In the genomic region with DNA sequence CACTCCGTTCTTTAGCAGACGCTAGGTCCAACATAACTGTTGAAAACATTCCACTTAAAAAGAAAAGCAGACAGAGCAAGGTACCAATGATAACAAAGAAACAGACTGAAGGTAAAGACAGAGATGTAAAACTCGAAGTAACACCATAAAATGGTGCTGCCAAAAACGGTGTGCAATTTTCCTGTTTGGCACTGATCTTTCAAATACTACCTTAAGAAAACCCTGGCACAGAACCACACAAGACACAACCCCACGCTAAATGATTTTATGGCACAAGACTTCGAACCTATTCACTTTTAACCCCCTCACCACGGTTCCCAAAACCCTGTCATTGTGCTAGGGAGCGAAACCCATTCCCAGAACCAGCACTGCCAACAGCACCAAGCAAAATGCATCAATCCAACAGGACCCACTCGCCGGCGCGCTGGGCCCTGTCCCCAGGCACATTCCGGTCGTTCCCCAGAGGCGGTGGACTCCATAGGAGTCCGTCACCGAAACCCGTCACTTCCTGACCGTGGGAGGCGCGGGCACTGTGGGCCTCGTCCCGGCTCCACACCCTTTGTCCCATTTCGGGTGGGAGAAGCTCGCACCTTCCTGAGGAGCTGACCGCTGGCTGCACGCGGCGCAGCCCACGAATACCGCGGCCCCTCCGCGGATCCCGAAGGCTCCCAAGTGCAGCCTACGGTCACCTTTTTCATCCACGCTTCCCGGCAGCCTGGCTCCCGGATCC, we compare ENCODE assay signal across 8 mouse cellular contexts. TPM values are rescaled to one million over a fixed set of nuclear protein-coding genes. Genes with fewer than 3 reads are reported as not detected.
DNase-seq lines count a peak whose midpoint lies in the region; ATAC-seq and TF ChIP-seq lines count a peak whose summit lies in the region.

No protein-coding gene starts in this region.

- under 1% methylated on average over 39 of the region's 39 CpGs for WGBS in intestine, embryonic 16.5 days
- whole genome bisulfite sequencing in limb, embryonic 15.5 days: under 1% methylated on average over 39 of the region's 39 CpGs
- 0% methylated on average over 39 of the region's 39 CpGs for WGBS in thymus, adult 2 months

- peak overlapping the region; percentile 94 for H3K9ac ChIP-seq in intestine, embryonic 16.5 days (ENCODE audit: low read depth, low read length)
- peak overlapping the region; percentile 86 for H3K9ac ChIP-seq in limb, embryonic 15.5 days

- no peak for TF ChIP-seq CTCF in thymus, adult 2 months (IDR thresholded peaks at IDR 0.05; ENCODE audit: borderline replicate concordance, control insufficient read depth, extremely low read depth, insufficient read depth, low read length, poor library complexity)

- H3K9me3 ChIP-seq in intestine, embryonic 16.5 days (ENCODE audit: control insufficient read depth, low read length): no peaks in the 10 kb centered on the region
- no peaks in the 10 kb centered on the region for H3K9me3 ChIP-seq in limb, embryonic 15.5 days

- peak overlapping the region; percentile 67 for H3ac ChIP-seq in myocyte (ENCODE audit: control insufficient read depth, insufficient read length)

- H3K27ac ChIP-seq in intestine, embryonic 16.5 days (ENCODE audit: low read length): peak overlapping the region; percentile 81
- peak overlapping the region; percentile 86 for H3K27ac ChIP-seq in limb, embryonic 15.5 days
- H3K27ac ChIP-seq in thymus, adult 2 months (ENCODE audit: control insufficient read depth, insufficient read depth, low read length): no peak overlapping the region

- H3K27me3 ChIP-seq in intestine, embryonic 16.5 days (replicated peaks; ENCODE audit: control insufficient read depth, insufficient read depth, low read length): no peaks in the 10 kb centered on the region
- no peaks in the 10 kb centered on the region for H3K27me3 ChIP-seq in limb, embryonic 15.5 days
- H3K27me3 ChIP-seq in myocyte (ENCODE audit: control insufficient read depth, insufficient read depth, insufficient read length): no peaks in the 10 kb centered on the region
- no peaks in the 10 kb centered on the region for H3K27me3 ChIP-seq in thymus, adult 2 months (ENCODE audit: control insufficient read depth, insufficient read depth, low read length)

- H3K4me2 ChIP-seq in intestine, embryonic 16.5 days (ENCODE audit: low read depth, low read length): peak overlapping the region; percentile 70
- H3K4me2 ChIP-seq in limb, embryonic 15.5 days: peak overlapping the region; percentile 89
- peak overlapping the region; percentile 93 for H3K4me2 ChIP-seq in myocyte (ENCODE audit: low read depth)

- peaks cover 9% of the 10 kb centered on the region for H3K4me1 ChIP-seq in intestine, embryonic 16.5 days (ENCODE audit: control insufficient read depth, insufficient read depth, low read length)
- H3K4me1 ChIP-seq in limb, embryonic 15.5 days: peaks cover 19% of the 10 kb centered on the region
- H3K4me1 ChIP-seq in thymus, adult 2 months (replicated peaks; ENCODE audit: control insufficient read depth, insufficient read depth, low read length): no peaks in the 10 kb centered on the region; the same call in 1 of the 2 replicates

- DNase-seq in thymus, adult 18-20 months: peak; percentile 27 to 40
- DNase-seq in thymus, postnatal 36 days: no peak
- DNase-seq in embryo, embryonic 10.5 days (ENCODE audit: low spot score): peak; percentile 58
- DNase-seq in gastrocnemius, postnatal 10 days: peak; percentile 45
- peak; percentile 30 for DNase-seq in thymus, adult 2 months

- H3K4me3 ChIP-seq in intestine, embryonic 16.5 days (ENCODE audit: low read length): peak overlapping the region; percentile 99
- peak overlapping the region; percentile 100 for H3K4me3 ChIP-seq in limb, embryonic 15.5 days
- H3K4me3 ChIP-seq in myocyte: peak overlapping the region; percentile 82
- peak overlapping the region; percentile 58 for H3K4me3 ChIP-seq in thymus, adult 2 months (ENCODE audit: control insufficient read depth, insufficient read depth, low read length)

- no peak for TF ChIP-seq POLR2A in myocyte (IDR thresholded peaks at IDR 0.05; ENCODE audit: insufficient read length, low read depth)
- no peak for TF ChIP-seq POLR2A in thymus, adult 2 months (IDR thresholded peaks at IDR 0.05; ENCODE audit: control insufficient read depth, extremely low read depth, insufficient read depth, low read length, poor library complexity)

- H3K79me2 ChIP-seq in myocyte (ENCODE audit: control insufficient read depth, insufficient read depth): peaks cover 52% of the 10 kb centered on the region

- ATAC-seq in intestine, embryonic 16.5 days: peak; percentile 13; the same call in 1 of the 2 replicates
- ATAC-seq in limb, embryonic 15.5 days (ENCODE audit: insufficient number of reproducible peaks, low FRiP score, low TSS enrichment, low read depth): no peak

- H3K36me3 ChIP-seq in intestine, embryonic 16.5 days (ENCODE audit: control insufficient read depth, insufficient read depth, low read length): 0 out of 2 replicates have a peak, but pooled peaks cover 10% of the 10 kb centered on the region
- H3K36me3 ChIP-seq in limb, embryonic 15.5 days: peaks cover 22% of the 10 kb centered on the region
- no peaks in the 10 kb centered on the region for H3K36me3 ChIP-seq in myocyte (ENCODE audit: control insufficient read depth, insufficient read depth)
- peaks cover 9% of the 10 kb centered on the region; the same call in 1 of the 2 replicates for H3K36me3 ChIP-seq in thymus, adult 2 months (ENCODE audit: control insufficient read depth, insufficient read depth, low read length)

TF ChIP-seq in myocyte, 11 proteins besides CTCF, POLR2A, EP300 and RAD21:
- TF ChIP-seq E2F4 (IDR thresholded peaks at IDR 0.05; ENCODE audit: insufficient read depth): no peak
- TF ChIP-seq SRF (IDR thresholded peaks at IDR 0.05; ENCODE audit: control insufficient read depth, insufficient read length, low read depth): no peak
- no peak for TF ChIP-seq TCF3 (IDR thresholded peaks at IDR 0.05; ENCODE audit: insufficient read length, low read depth)
- no peak for TF ChIP-seq MYOG (IDR thresholded peaks at IDR 0.05; ENCODE audit: control insufficient read depth in 1 of 3, insufficient read depth in 1 of 3, insufficient read length in 2 of 3, low read depth in 2 of 3)
- TF ChIP-seq USF1 (IDR thresholded peaks at IDR 0.05; ENCODE audit: low read depth): no peak
- no peak for TF ChIP-seq MAX (IDR thresholded peaks at IDR 0.05; ENCODE audit: low read depth)
- TF ChIP-seq MYOD1 (IDR thresholded peaks at IDR 0.05; ENCODE audit: control insufficient read depth in 1 of 3, insufficient read length in 2 of 3, low read depth in 2 of 3): no peak
- TF ChIP-seq POLR2AphosphoS2 (IDR thresholded peaks at IDR 0.05; ENCODE audit: insufficient read length, low read depth): no peak
- TF ChIP-seq CEBPB (IDR thresholded peaks at IDR 0.05; ENCODE audit: insufficient read depth, poor library complexity, severe bottlenecking): no peak
- TF ChIP-seq REST (IDR thresholded peaks at IDR 0.05; ENCODE audit: insufficient read depth, insufficient read length): no peak

RNA-seq across cellular contexts. Expression of a gene that starts 0.6 kb away (rescaled TPM):
- 1 to 10 TPM; 9.1 to 9.9 TPM for total RNA-seq in gastrocnemius, postnatal 10 days (2021)
- polyA plus RNA-seq in intestine, embryonic 16.5 days (2015; fragmentation: Nextera tagmentation; extraction: Ambion mirVana): 3.1 and 3.3 TPM in 2 replicates
- polyA plus RNA-seq in limb, embryonic 15.5 days (2015; fragmentation: Nextera tagmentation; extraction: Ambion mirVana): 6.0 and 6.2 TPM in 2 replicates
- polyA plus RNA-seq in myocyte (2012; fragmentation: generic; extraction: Trizol): 3.5 TPM
- polyA plus RNA-seq in thymus, adult 2 months (2012; rRNA removed): 41.4 and 46.9 TPM in 2 replicates

RNA-seq across cellular contexts. Expression of a gene that starts 0.9 kb away (rescaled TPM):
- total RNA-seq in gastrocnemius, postnatal 10 days (2021): 1 to 10 TPM; 6.3 to 7.3 TPM
- polyA plus RNA-seq in intestine, embryonic 16.5 days (2015; fragmentation: Nextera tagmentation; extraction: Ambion mirVana): 12.7 and 12.9 TPM in 2 replicates
- 14.9 and 17.0 TPM in 2 replicates for polyA plus RNA-seq in limb, embryonic 15.5 days (2015; fragmentation: Nextera tagmentation; extraction: Ambion mirVana)
- 8.9 TPM for polyA plus RNA-seq in myocyte (2012; fragmentation: generic; extraction: Trizol)
- polyA plus RNA-seq in thymus, adult 2 months (2012; rRNA removed): 17.0 and 22.6 TPM in 2 replicates

RNA-seq across cellular contexts. Expression of a gene that starts 54.5 kb away (rescaled TPM):
- total RNA-seq in gastrocnemius, postnatal 10 days (2021): 10 to 100 TPM; 17.2 to 24.5 TPM
- polyA plus RNA-seq in intestine, embryonic 16.5 days (2015; fragmentation: Nextera tagmentation; extraction: Ambion mirVana): 146 and 163 TPM in 2 replicates
- 165 and 170 TPM in 2 replicates for polyA plus RNA-seq in limb, embryonic 15.5 days (2015; fragmentation: Nextera tagmentation; extraction: Ambion mirVana)
- 16.3 TPM for polyA plus RNA-seq in myocyte (2012; fragmentation: generic; extraction: Trizol)
- 13.5 and 15.0 TPM in 2 replicates for polyA plus RNA-seq in thymus, adult 2 months (2012; rRNA removed)

Comparison
In these comparisons a context has a peak if more than half of its experiments do, and no peak if none do; other contexts are left out.
1. DNase-seq: peak in thymus, adult 18-20 months (2 of 2), embryo, embryonic 10.5 days (single experiment), gastrocnemius, postnatal 10 days (single experiment) and thymus, adult 2 months (single experiment); none in thymus, postnatal 36 days (0 of 2).
2. Peak in every context shown above with its lines, with median percentiles within 50 percentile points of each other: H3K4me2 ChIP-seq and H3K4me3 ChIP-seq.